Mouse (Mus musculus) megakaryocyte, embryonic 14.5 days (primary cell): Measurements from ENCODE around the gene Yipf2. TPM values are rescaled to one million over a fixed set of nuclear protein-coding genes. Genes with fewer than 3 reads are reported as not detected.
"Not testable (repeated sequence)": the region's sequence is repeated elsewhere in the genome, so short reads cannot be mapped to it uniquely, and the experiment has no call there.

Experiments used
- H3K27me3 ChIP-seq: replicated peaks from 2 replicates; pipeline ENCODE3; 2012; ENCODE audit warnings: inconsistent platforms
- H3K36me3 ChIP-seq: replicated peaks from 2 replicates; pipeline ENCODE3; 2012; ENCODE audit warnings: low read length, inconsistent platforms, mixed read lengths
- H3K4me1 ChIP-seq: 2 replicates; pipeline ENCODE4 v1.6.1; 2012; ENCODE audit warnings: inconsistent platforms
- H3K4me3 ChIP-seq: replicated peaks from 2 replicates; pipeline ENCODE3; 2012; ENCODE audit warnings: moderate library complexity, mild to moderate bottlenecking, inconsistent platforms
- H3K9me3 ChIP-seq: 2 replicates; pipeline ENCODE4 v1.6.1; 2012; ENCODE audit warnings: inconsistent platforms
- FLI1 ChIP-seq: IDR thresholded peaks from 2 replicates; pipeline ENCODE4 v1.6.1; 2012; ENCODE audit warnings: low read length, inconsistent platforms, mixed read lengths
- GATA1 ChIP-seq: IDR thresholded peaks from 3 replicates; pipeline ENCODE4 v1.6.1; 2012; ENCODE audit warnings: mixed read lengths, low read length, inconsistent platforms, borderline replicate concordance
- polyA plus RNA-seq: library from polyadenylated mRNA; stranded (reverse); fragments of >175 nt; gene quantifications from 2 replicates; pipeline ENCODE4 v1.2.3, GENCODE M21; 2012; ENCODE audit warnings: low replicate concordance; ENCODE audit not compliant: insufficient read depth

Gene Yipf2
- polyA plus RNA-seq, 1 experiment, result 8.0 TPM

DNA sequence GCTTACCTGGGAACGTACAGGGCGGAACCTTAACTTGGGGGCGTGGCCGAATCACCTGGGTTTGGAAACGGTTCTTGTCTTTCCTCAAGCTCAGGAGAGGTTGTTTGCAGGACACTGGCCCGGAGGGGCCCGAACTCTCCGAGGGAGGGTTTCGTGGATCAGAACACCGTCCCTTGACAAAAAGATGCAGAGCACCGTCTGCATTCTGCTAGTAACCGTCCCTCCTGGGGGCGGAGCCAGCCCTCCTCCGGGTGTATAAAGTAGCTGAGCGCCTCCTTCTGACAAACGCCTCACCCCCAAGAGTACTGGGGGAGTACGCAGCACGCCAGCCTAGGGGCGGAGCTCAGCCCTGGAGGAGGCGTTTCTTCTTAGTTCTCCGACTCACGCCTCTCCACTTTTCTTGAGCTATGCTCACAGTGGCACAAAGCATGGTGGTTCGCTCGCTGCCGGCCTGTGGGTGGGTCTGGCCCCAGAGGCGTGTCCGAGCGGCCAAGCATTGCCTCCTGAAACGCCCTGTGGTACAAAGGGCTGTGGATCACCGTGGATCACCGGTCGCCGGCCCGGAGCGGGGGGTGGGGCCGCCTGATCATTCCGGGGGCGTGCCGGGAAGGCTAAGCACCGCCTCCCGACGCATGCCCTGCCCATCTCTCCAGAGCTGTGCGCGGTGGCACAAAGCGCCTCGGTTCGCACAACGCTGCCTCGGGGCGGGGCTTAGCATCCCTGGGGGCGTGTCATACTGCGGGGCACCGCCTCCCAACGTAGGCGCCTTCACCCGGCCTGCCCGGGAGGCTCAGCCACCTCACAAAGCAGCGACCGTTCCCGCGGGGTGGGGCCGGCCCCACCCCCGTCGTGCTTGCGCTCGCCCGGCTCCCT, 46.5 kb downstream of the Yipf2 start:
- Histone ChIP-seq H3K36me3 (peaks cover 25% of the 10 kb centered on the region), H3K4me3 (peak overlapping the region; percentile 98), H3K9me3 (no peaks in the 10 kb centered on the region), H3K27me3 (no peaks in the 10 kb centered on the region), H3K4me1 (peaks cover 50% of the 10 kb centered on the region)
- TF ChIP-seq GATA1, result no peak
- no peak for TF ChIP-seq FLI1

DNA sequence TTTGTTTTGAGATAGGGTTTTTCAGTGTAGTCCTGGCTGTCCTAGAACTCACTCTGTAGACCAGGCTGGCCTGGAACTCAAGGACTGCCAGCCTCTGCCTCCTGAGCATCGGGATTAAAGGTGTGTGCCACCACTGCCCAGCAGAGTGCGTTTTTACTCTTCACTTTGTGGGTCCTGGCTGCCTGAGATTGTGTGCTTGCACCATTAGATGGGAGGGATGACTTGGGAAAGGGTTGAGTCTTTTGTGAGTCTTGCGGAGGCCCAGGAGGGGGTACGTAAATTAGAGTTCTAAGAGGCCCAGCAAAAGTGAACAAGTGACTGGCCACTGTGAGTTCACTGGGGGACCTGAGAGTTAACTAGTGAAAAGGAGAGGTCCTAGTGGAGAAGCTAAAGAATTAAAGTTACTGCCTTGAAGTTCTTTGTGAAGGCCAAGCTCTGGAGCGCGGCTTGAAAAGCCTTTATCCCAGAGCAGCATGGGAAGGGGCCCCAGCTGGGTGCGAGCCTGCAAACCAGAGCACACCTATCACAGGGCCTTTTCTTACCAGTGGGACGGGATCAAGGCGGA, 47.2 kb downstream of the Yipf2 start:
- peak overlapping the region; percentile 98 for H3K4me3 ChIP-seq
- no peak for TF ChIP-seq FLI1
- TF ChIP-seq GATA1, result no peak
- peaks cover 50% of the 10 kb centered on the region for H3K4me1 ChIP-seq
- H3K9me3 ChIP-seq, result no peaks in the 10 kb centered on the region
- H3K27me3 ChIP-seq, result no peaks in the 10 kb centered on the region
- peaks cover 25% of the 10 kb centered on the region for H3K36me3 ChIP-seq

DNA sequence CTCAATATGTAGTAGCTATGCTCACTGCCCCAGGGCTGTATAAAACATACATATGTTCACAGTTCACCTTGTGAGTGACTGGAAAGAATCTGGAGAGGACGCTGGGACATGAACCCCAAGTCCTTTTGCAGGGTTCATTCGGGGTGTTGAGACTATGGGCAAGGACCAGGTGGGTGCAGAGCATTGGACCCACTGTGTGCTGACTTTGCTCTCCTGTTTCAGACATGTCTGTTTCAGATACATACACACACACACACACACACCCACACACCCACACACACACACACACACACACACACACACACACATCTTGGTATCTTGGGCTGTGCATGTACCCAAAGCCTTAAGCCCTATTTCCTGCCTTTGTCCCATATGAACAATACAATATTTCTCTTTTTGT, 50.6 kb downstream of the Yipf2 start:
- H3K4me3 ChIP-seq, H3K9me3 ChIP-seq, H3K27me3 ChIP-seq: not testable (repeated sequence)
- H3K4me1 ChIP-seq, result peaks cover 39% of the 10 kb centered on the region
- peaks cover 41% of the 10 kb centered on the region for H3K36me3 ChIP-seq

DNA sequence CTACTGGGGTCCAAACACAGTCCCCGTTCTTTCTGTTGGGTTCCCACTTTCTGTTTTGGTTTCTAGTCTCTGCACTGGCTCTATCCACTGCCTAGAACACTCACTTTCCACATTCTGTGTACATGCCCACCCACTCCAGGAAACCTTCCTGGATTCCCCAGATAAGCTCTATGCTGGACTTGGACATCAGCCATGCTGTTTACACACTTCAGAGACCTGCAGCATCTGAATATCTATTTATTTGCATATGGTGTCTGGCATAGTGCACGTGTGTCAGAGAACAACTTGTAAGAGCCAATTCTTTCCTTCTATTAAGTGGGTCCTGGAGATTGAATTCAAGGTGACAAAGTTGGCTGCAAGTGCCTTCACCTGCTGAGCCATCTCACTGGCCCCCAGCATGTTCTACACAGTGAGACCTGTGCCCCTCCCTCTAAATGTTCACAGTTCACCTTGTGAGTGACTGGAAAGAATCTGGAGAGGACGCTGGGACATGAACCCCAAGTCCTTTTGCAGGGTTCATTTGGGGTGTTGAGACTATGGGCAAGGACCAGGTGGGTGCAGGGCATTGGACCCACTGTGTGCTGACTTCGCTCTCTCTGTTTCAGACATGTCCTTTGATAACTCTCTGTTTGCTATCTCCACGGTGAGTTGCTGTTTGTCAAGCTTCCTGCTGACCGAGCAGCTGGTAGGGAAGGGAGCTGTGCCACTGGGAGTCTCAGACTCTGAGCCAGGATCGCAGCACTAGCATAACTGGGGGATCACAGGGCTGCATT, 52.5 kb downstream of the Yipf2 start:
- Histone ChIP-seq H3K9me3 (no peaks in the 10 kb centered on the region), H3K36me3 (peaks cover 51% of the 10 kb centered on the region), H3K4me1 (peaks cover 46% of the 10 kb centered on the region), H3K27me3 (no peaks in the 10 kb centered on the region), H3K4me3 (no peak overlapping the region)
- TF ChIP-seq FLI1 (no peak), GATA1 (no peak)

Other genes with a start within 250 kb of the Yipf2 start
- gene Ilf3, start 225.0 kb downstream of the Yipf2 start, polyA plus RNA-seq, result 55.5 and 62.9 TPM in 2 replicates
- 20.1 and 20.7 TPM in 2 replicates for gene Qtrt1, start 181.0 kb downstream of the Yipf2 start, polyA plus RNA-seq
- gene Dnm2, start 167.9 kb downstream of the Yipf2 start, polyA plus RNA-seq, result 714 and 929 TPM in 2 replicates
- 6.6 TPM in 1 of 2 replicates, not detected in the other for gene Tmed1, start 82.6 kb downstream of the Yipf2 start, polyA plus RNA-seq
- gene AB124611, start 66.7 kb downstream of the Yipf2 start, polyA plus RNA-seq, result 44.7 and 70.3 TPM in 2 replicates
- 105 and 143 TPM in 2 replicates for gene Carm1, start 45.9 kb downstream of the Yipf2 start, polyA plus RNA-seq
- 4.0 and 8.8 TPM in 2 replicates for gene Timm29, start 106 bp downstream of the Yipf2 start, polyA plus RNA-seq
- 87.8 and 89.2 TPM in 2 replicates for gene Smarca4, start 23.3 kb upstream of the Yipf2 start, polyA plus RNA-seq
- 26.9 and 39.5 TPM in 2 replicates for gene Ldlr, start 130.7 kb upstream of the Yipf2 start, polyA plus RNA-seq
- 19.2 and 58.4 TPM in 2 replicates for gene Spc24, start 167.5 kb upstream of the Yipf2 start, polyA plus RNA-seq
- gene Kank2, start 205.9 kb upstream of the Yipf2 start, polyA plus RNA-seq, result 0.51 TPM in 1 of 2 replicates, not detected in the other
- gene Angptl8, start 242.7 kb upstream of the Yipf2 start, polyA plus RNA-seq, result not detected in 2 replicates